Mouse (Mus musculus) mammary gland, adult 2 months (tissue): ENCODE results near the gene Alyref. TPM values are rescaled to one million over a fixed set of nuclear protein-coding genes. Genes with fewer than 3 reads are reported as not detected.

ENCODE experiments used
- polyA plus RNA-seq: library from polyadenylated mRNA; depleted of rRNA; stranded (reverse); fragments of >200 nt; gene quantifications from 2 replicates; pipeline ENCODE4 v1.2.3, GENCODE M21; 2012; ENCODE audit warnings: low replicate concordance; rRNA removed

The Alyref gene
- polyA plus RNA-seq = 11.0 and 20.7 TPM in 2 replicates

GRCm38 (mm10) chr11:120598283-120598989 lies at the start of gene Alyref, which contains the start of gene Anapc11:
TSS of gene Alyref (minus strand) at chr11:120598365.
TSS of gene Anapc11 (plus strand) at chr11:120598421.

GRCm38 (mm10) chr11:120643601-120643987 lies 45.4 kb upstream of the Alyref start, which contains the start of gene Pycr1:
TSS of gene Pycr1 (minus strand) at chr11:120643769.

GRCm38 (mm10) chr11:120633520-120634343 lies 35.6 kb upstream of the Alyref start, which contains the start of gene Mafg:
TSS of gene Mafg (minus strand) at chr11:120633600.

GRCm38 (mm10) chr11:120625152-120625775 lies 27.1 kb upstream of the Alyref start, which contains the start of gene Sirt7:
TSS of gene Sirt7 (minus strand) at chr11:120625240.

GRCm38 (mm10) chr11:120617519-120618112 lies 19.5 kb upstream of the Alyref start, which contains the start of gene Pcyt2:
TSS of gene Pcyt2 (minus strand) at chr11:120617936.

GRCm38 (mm10) chr11:120608241-120609034 lies 10.3 kb upstream of the Alyref start, which contains the start of gene Npb:
TSS of gene Npb (plus strand) at chr11:120608477.

GRCm38 (mm10) chr11:120581490-120582267 lies 16.5 kb downstream of the Alyref start, which contains the start of gene Arhgdia:
TSS of gene Arhgdia (minus strand) at chr11:120581624.

GRCm38 (mm10) chr11:120572752-120573584 lies 25.2 kb downstream of the Alyref start, which contains the start of gene P4hb:
TSS of gene P4hb (minus strand) at chr11:120573253.

GRCm38 (mm10) chr11:120550810-120551440 lies 47.2 kb downstream of the Alyref start, which contains the start of gene Ppp1r27:
TSS of gene Ppp1r27 (minus strand) at chr11:120551132.

GRCm38 (mm10) chr11:120549168-120549945 lies 48.8 kb downstream of the Alyref start, which contains the start of gene Mcrip1:
TSS of gene Mcrip1 (minus strand) at chr11:120549727.

Other genes starting within 250 kb of the Alyref start
- gene Actg1, start 249.8 kb downstream of the Alyref start, polyA plus RNA-seq = 880 and 1,219 TPM in 2 replicates
- gene Fscn2, start 236.8 kb downstream of the Alyref start, polyA plus RNA-seq = 0.07 and 0.10 TPM in 2 replicates
- gene Faap100, start 219.6 kb downstream of the Alyref start, polyA plus RNA-seq = 47.6 and 79.8 TPM in 2 replicates
- 67.9 and 103 TPM in 2 replicates for gene Nploc4, start 160.7 kb downstream of the Alyref start, polyA plus RNA-seq
- gene Tspan10, start 155.7 kb downstream of the Alyref start, polyA plus RNA-seq = 3.3 and 5.9 TPM in 2 replicates
- gene Pde6g, start 144.9 kb downstream of the Alyref start, polyA plus RNA-seq = 0.43 and 2.0 TPM in 2 replicates
- gene Oxld1, start 140.3 kb downstream of the Alyref start, polyA plus RNA-seq = 37.1 and 39.9 TPM in 2 replicates
- gene Ccdc137, start 140.2 kb downstream of the Alyref start, polyA plus RNA-seq = 12.1 and 23.9 TPM in 2 replicates
- gene Arl16, start 130.8 kb downstream of the Alyref start, polyA plus RNA-seq = 23.2 and 25.3 TPM in 2 replicates
- 84.8 and 162 TPM in 2 replicates for gene Mrpl12, start 113.8 kb downstream of the Alyref start, polyA plus RNA-seq
- 769 and 1,138 TPM in 2 replicates for gene Slc25a10, start 106.5 kb downstream of the Alyref start, polyA plus RNA-seq
- 0.96 and 2.7 TPM in 2 replicates for gene Gcgr, start 67.7 kb downstream of the Alyref start, polyA plus RNA-seq
- 142 and 150 TPM in 2 replicates for gene Mcrip1, start 48.6 kb downstream of the Alyref start, polyA plus RNA-seq
- 143 TPM in 1 of 2 replicates, not detected in the other for gene Ppp1r27, start 47.2 kb downstream of the Alyref start, polyA plus RNA-seq
- gene P4hb, start 25.1 kb downstream of the Alyref start, polyA plus RNA-seq = 141 and 220 TPM in 2 replicates
- 741 and 971 TPM in 2 replicates for gene Arhgdia, start 16.7 kb downstream of the Alyref start, polyA plus RNA-seq
- gene Anapc11, start 56 bp upstream of the Alyref start, polyA plus RNA-seq = 122 and 159 TPM in 2 replicates
- 1.7 and 5.2 TPM in 2 replicates for gene Npb, start 10.1 kb upstream of the Alyref start, polyA plus RNA-seq
- gene Pcyt2, start 19.6 kb upstream of the Alyref start, polyA plus RNA-seq = 242 and 269 TPM in 2 replicates
- 77.0 and 95.0 TPM in 2 replicates for gene Sirt7, start 26.9 kb upstream of the Alyref start, polyA plus RNA-seq
- 45.1 and 52.6 TPM in 2 replicates for gene Mafg, start 35.2 kb upstream of the Alyref start, polyA plus RNA-seq
- gene Pycr1, start 45.4 kb upstream of the Alyref start, polyA plus RNA-seq = 11.2 and 12.4 TPM in 2 replicates
- gene Myadml2, start 49.8 kb upstream of the Alyref start, polyA plus RNA-seq = 0.44 and 29.6 TPM in 2 replicates
- 0.22 and 0.60 TPM in 2 replicates for gene Notum, start 62.8 kb upstream of the Alyref start, polyA plus RNA-seq
- gene Aspscr1, start 74.6 kb upstream of the Alyref start, polyA plus RNA-seq = 94.3 and 126 TPM in 2 replicates
- gene Cenpx, start 115.4 kb upstream of the Alyref start, polyA plus RNA-seq = 90.7 and 105 TPM in 2 replicates
- gene Lrrc45, start 115.6 kb upstream of the Alyref start, polyA plus RNA-seq = 27.1 and 30.3 TPM in 2 replicates
- gene Rac3, start 123.1 kb upstream of the Alyref start, polyA plus RNA-seq = 7.6 and 15.5 TPM in 2 replicates
- gene Dcxr, start 128.9 kb upstream of the Alyref start, polyA plus RNA-seq = 84.6 and 91.9 TPM in 2 replicates
- 277 and 287 TPM in 2 replicates for gene Cbr2, start 133.7 kb upstream of the Alyref start, polyA plus RNA-seq
- gene Hmga1b, start 164.4 kb upstream of the Alyref start, polyA plus RNA-seq = 0.86 and 1.4 TPM in 2 replicates
- gene Rfng, start 185.8 kb upstream of the Alyref start, polyA plus RNA-seq = 56.0 and 80.9 TPM in 2 replicates
- gene Gps1, start 185.9 kb upstream of the Alyref start, polyA plus RNA-seq = 129 and 190 TPM in 2 replicates
- 30.8 and 36.8 TPM in 2 replicates for gene Dus1l, start 198.0 kb upstream of the Alyref start, polyA plus RNA-seq
- gene Fasn, start 226.2 kb upstream of the Alyref start, polyA plus RNA-seq = 15,404 and 19,960 TPM in 2 replicates